Mouse (Mus musculus) embryonic fibroblast, embryonic 13.5 days (primary cell): ENCODE data around the gene Tns3. TPM values are rescaled to one million over a fixed set of nuclear protein-coding genes. Genes with fewer than 3 reads are reported as not detected.

Experiments used
- H3K27ac ChIP-seq: 2 replicates; pipeline ENCODE4 v1.5.1; 2012; ENCODE audit warnings: low read length, control low read depth, inconsistent platforms; ENCODE audit not compliant: insufficient read depth
- H3K4me1 ChIP-seq: 2 replicates; pipeline ENCODE4 v1.6.1; 2011; ENCODE audit warnings: low read length; ENCODE audit not compliant: control insufficient read depth, insufficient read depth
- H3K4me3 ChIP-seq: 2 replicates; pipeline ENCODE4 v1.5.1; 2011; ENCODE audit warnings: mild to moderate bottlenecking, control low read depth, low read length; ENCODE audit not compliant: insufficient read depth
- CTCF ChIP-seq: IDR thresholded peaks from 2 replicates; pipeline ENCODE4 v1.5.1; 2011; ENCODE audit warnings: mild to moderate bottlenecking, control low read depth, low read length, moderate library complexity, borderline replicate concordance; ENCODE audit not compliant: insufficient read depth
- POLR2A ChIP-seq: IDR thresholded peaks from 2 replicates; pipeline ENCODE4 v1.6.1; 2011; ENCODE audit warnings: low read depth, mild to moderate bottlenecking, control low read depth, low read length, moderate library complexity
- polyA plus RNA-seq: library from polyadenylated mRNA; stranded (reverse); fragments of >200 nt; gene quantifications from 2 replicates; pipeline ENCODE4 v1.2.4, GENCODE M21; 2011; ENCODE audit warnings: low read depth; ENCODE audit not compliant: missing spikeins, insufficient read length

Gene Tns3
- polyA plus RNA-seq, 1 experiment, result 96.5 TPM

GRCm38 (mm10) chr11:8664797-8665196 is 462 bp upstream of the Tns3 start:
- H3K27ac ChIP-seq, result no peak overlapping the region
- H3K4me1 ChIP-seq, result peaks cover 4% of the 10 kb centered on the region
- peak overlapping the region; percentile 67; the same call in 1 of the 2 replicates for H3K4me3 ChIP-seq
- no peak for TF ChIP-seq CTCF
- TF ChIP-seq POLR2A, result no peak

- TF ChIP-seq POLR2A, result no peak; the same call in 1 of the 2 replicates
- TF ChIP-seq CTCF, result no peak
- Histone ChIP-seq H3K27ac (peak overlapping the region; percentile 51), H3K4me3 (peak overlapping the region; percentile 67), H3K4me1 (peaks cover 14% of the 10 kb centered on the region)
Observed at GRCm38 (mm10) chr11:8663444-8664392, 617 bp downstream of the Tns3 start.

DNA sequence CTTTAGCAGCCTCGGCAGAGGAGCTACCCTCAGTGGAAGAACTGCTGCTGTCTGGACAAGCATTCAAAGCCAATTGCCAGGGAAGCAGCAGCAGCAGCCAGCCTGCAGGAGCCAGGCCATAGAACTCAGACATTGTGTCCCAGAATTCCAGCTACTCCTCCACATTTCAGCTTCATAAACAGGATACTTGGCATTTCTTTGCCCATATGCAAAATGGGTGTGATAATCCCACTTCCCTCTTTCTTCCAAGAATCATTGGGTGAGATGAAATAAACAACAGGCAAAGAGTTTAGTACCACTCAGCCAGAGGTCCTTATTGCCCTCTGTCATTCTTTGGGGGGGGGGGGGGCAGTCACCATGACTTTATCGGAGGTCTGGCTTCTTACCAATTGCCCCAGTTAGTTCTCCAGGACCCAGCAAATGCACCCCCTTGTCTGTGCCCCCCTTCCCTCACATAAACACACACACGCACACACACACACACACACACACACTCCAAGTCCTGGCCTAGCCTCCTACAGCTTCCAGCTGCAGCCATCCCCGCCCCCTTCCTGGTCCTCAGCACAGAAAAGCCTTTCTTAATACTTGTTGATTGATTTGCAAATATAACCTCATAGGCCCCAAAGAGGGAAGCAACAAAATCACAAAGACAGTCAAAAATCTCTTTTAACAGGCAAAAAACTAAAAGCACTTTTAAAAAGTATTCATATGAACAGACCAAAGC is 1.5 kb downstream of the Tns3 start:
- H3K4me3 ChIP-seq, result peak overlapping the region; percentile 67
- no peak for TF ChIP-seq CTCF
- 0 out of 2 replicates have a peak, but pooled peaks have one; percentile 10 for TF ChIP-seq POLR2A
- H3K27ac ChIP-seq, result peak overlapping the region; percentile 5
- peaks cover 14% of the 10 kb centered on the region for H3K4me1 ChIP-seq

DNA sequence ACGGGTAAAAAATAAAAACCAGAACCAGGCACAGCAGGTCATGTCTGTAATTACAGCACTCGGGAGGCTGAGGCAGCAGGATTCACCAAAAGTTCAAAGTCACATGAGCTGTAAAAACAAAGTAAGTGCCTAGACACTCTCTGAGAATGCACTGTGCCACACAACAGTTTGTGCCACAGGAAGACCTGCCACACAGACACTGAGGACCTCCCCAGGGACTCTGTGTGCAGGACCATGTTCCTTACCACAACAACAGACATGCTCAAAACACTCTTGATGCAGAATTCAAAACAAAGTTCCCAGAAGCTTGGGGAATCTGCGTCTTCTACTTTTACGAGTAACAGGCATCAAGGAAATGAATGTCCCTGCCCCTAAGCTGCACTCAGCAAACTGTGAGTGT is 3.4 kb downstream of the Tns3 start:
- H3K4me1 ChIP-seq, result peaks cover 17% of the 10 kb centered on the region
- no peak for TF ChIP-seq POLR2A
- TF ChIP-seq CTCF, result no peak
- H3K27ac ChIP-seq, result no peak overlapping the region
- H3K4me3 ChIP-seq, result no peak overlapping the region

- no peak for TF ChIP-seq POLR2A
- TF ChIP-seq CTCF, result no peak
- peaks cover 17% of the 10 kb centered on the region for H3K4me1 ChIP-seq
- peak overlapping the region; percentile 7; the same call in 1 of the 2 replicates for H3K27ac ChIP-seq
- no peak overlapping the region for H3K4me3 ChIP-seq
Observed at GRCm38 (mm10) chr11:8659851-8660250, 4.5 kb downstream of the Tns3 start.

DNA sequence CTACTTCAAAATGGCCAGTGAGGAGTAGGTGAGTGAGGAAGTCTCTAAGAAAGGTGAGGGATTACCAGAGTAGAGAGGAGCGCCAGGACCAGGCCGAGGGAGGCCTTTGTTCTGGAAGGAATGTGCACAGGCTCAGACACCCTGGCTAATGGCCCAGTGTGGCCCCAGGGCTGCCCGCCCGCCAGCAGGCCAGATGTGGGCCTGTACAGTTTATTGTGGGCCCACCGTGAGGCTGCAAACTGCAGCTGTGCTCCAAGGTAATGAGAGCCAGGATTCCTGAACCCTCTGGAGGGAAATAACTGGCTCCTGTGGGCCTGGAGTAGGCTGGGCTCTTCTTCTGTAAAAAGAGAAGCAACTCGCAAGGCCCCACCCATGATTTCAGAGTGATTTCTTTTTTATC is 5.3 kb downstream of the Tns3 start:
- Histone ChIP-seq H3K4me1 (peaks cover 17% of the 10 kb centered on the region), H3K27ac (peak overlapping the region; percentile 49), H3K4me3 (no peak overlapping the region)
- no peak for TF ChIP-seq CTCF
- TF ChIP-seq POLR2A, result no peak

DNA sequence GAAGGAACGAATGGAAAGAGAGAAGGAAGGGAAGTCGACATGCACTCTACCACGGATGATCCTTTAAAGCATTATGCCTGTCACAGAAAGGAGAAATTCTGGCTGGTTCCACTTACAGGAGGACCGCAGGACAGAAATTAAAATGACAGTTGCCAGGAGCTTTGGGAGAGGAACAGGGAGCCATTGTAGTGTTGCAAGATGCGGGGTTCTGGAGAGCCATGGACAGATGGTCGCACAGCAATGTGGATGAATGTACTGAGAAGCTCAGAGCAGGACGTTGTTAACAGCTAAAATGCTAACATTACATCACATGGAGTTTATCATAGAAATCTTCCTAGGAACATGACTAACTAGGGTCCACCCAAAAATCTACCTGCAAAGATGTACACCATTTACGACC is 6.8 kb downstream of the Tns3 start:
- H3K4me3 ChIP-seq, result no peak overlapping the region
- H3K4me1 ChIP-seq, result peaks cover 18% of the 10 kb centered on the region
- peak overlapping the region; percentile 76; the same call in 1 of the 2 replicates for H3K27ac ChIP-seq
- TF ChIP-seq CTCF, result no peak
- TF ChIP-seq POLR2A, result no peak

- no peak for TF ChIP-seq POLR2A
- TF ChIP-seq CTCF, result no peak
- H3K4me3 ChIP-seq, result no peak overlapping the region
- H3K27ac ChIP-seq, result peak overlapping the region; percentile 76
- H3K4me1 ChIP-seq, result peaks cover 21% of the 10 kb centered on the region
Observed at GRCm38 (mm10) chr11:8656448-8657393, 7.6 kb downstream of the Tns3 start.

- Histone ChIP-seq H3K4me1 (peaks cover 8% of the 10 kb centered on the region; the same call in 1 of the 2 replicates), H3K4me3 (no peak overlapping the region), H3K27ac (no peak overlapping the region)
- TF ChIP-seq CTCF, result no peak
- no peak for TF ChIP-seq POLR2A
Observed at GRCm38 (mm10) chr11:8653800-8654295, 10.5 kb downstream of the Tns3 start.
